Mouse (Mus musculus) CH12.LX (cell line): ENCODE results near the gene Ap2a2.

Source experiments
- BHLHE40 ChIP-seq: IDR thresholded peaks from 2 replicates; pipeline ENCODE4 v1.6.1; 2011; ENCODE audit warnings: mild to moderate bottlenecking, low read depth, low read length, improper control_type of control experiment
- CTCF ChIP-seq, 2 experiments: IDR thresholded peaks in 1 of 2; conservative IDR thresholded peaks in 1 of 2; 2 replicates each; pipeline ENCODE4 v1.5.1; 2011 to 2012; ENCODE audit warnings: low read depth in 2 of 2, low read length in 2 of 2, improper control_type of control experiment in 1 of 2, inconsistent platforms in 1 of 2, mild to moderate bottlenecking in 1 of 2, moderate library complexity in 1 of 2
- KAT2A ChIP-seq: IDR thresholded peaks from 2 replicates; pipeline ENCODE4 v1.6.1; 2012; ENCODE audit warnings: low read length, improper control_type of control experiment, inconsistent platforms; ENCODE audit not compliant: insufficient replicate concordance
- MAFK ChIP-seq: IDR thresholded peaks from 2 replicates; pipeline ENCODE4 v1.6.1; 2011; ENCODE audit warnings: low read length, improper control_type of control experiment; ENCODE audit not compliant: insufficient replicate concordance
- MAX ChIP-seq: IDR thresholded peaks from 2 replicates; pipeline ENCODE4 v1.6.1; 2011; ENCODE audit warnings: low read length, improper control_type of control experiment
- SIN3A ChIP-seq: IDR thresholded peaks from 2 replicates; pipeline ENCODE4 v1.6.1; 2012; ENCODE audit warnings: low read length, improper control_type of control experiment, inconsistent platforms
- TCF12 ChIP-seq: IDR thresholded peaks from 2 replicates; pipeline ENCODE4 v1.6.1; 2014; ENCODE audit warnings: low read depth, mild to moderate bottlenecking, inconsistent platforms, low read length, improper control_type of control experiment
- UBTF ChIP-seq: IDR thresholded peaks from 2 replicates; pipeline ENCODE4 v1.6.1; 2012; ENCODE audit warnings: low read depth, mild to moderate bottlenecking, inconsistent platforms, low read length, improper control_type of control experiment, moderate library complexity
- ZC3H11A ChIP-seq: IDR thresholded peaks from 2 replicates; pipeline ENCODE4 v1.6.1; 2012; ENCODE audit warnings: low read depth, mild to moderate bottlenecking, inconsistent platforms, low read length, improper control_type of control experiment
- ZMIZ1 ChIP-seq: IDR thresholded peaks from 2 replicates; pipeline ENCODE4 v1.6.1; 2012; ENCODE audit warnings: low read depth, mild to moderate bottlenecking, inconsistent platforms, low read length, improper control_type of control experiment

DNA sequence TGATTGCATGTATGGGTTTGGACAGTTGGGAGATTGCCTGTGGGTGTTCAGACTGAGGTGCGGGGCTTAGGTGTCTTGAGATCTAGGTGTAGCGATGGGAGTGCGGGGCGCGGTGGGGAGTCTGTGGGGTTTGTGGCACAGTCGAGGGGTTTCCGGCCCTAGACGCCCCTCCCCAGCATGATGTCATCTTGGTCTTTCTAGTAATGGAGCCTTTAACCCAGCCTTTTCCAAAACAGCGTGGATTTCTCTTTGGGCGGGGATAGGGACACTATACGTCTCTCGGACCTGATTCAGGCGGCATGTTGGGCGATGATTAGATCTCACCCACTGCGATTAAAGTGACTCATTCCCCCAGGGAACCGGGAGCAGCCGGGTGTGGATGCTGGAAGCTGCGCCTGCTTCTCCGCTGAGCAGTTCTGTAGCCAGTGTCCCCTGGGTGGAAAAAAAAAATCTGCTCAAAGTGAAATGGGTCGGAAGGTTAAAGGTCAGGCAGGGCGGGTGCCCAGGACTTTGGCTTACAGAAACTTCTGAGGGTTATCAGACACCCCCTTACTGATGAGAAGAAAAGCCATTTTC lies 967 bp downstream of the Ap2a2 start:
- TF ChIP-seq MAFK (no peak), TCF12 (no peak), CTCF (conservative IDR thresholded peaks at IDR 0.05 in 1 of 2, IDR thresholded peaks at IDR 0.05 in 1 of 2; ENCODE audit: low read depth in 2 of 2, low read length in 2 of 2) (no peak), ZMIZ1 (no peak), SIN3A (no peak), KAT2A (no peak), ZC3H11A (no peak), MAX (no peak), BHLHE40 (no peak), UBTF (no peak)
